Mouse (Mus musculus) lung, postnatal 10 days (tissue): ENCODE results near the gene Trak2.
"Not testable (repeated sequence)": the region's sequence is repeated elsewhere in the genome, so short reads cannot be mapped to it uniquely, and the experiment has no call there.

Experiments
- DNase-seq: peaks from one replicate; pipeline ENCODE4 v3.0.0; 2021

Trak2 gene

GRCm38 (mm10) chr1:58973366-58974221 lies at the start of gene Trak2, which contains the start of gene Stradb:
Trak2 (minus strand) TSS chr1:58973430.
Stradb (plus strand) TSS chr1:58973522.
- peak; percentile 98 for DNase-seq

- DNase-seq: no peak
Observed at GRCm38 (mm10) chr1:59021556-59021955, 48.3 kb upstream of the Trak2 start.

GRCm38 (mm10) chr1:59009250-59009649 lies 36.0 kb upstream of the Trak2 start:
- DNase-seq: peak; percentile 42

- DNase-seq: no peak
Observed at GRCm38 (mm10) chr1:58995313-58995712, 22.1 kb upstream of the Trak2 start.

- DNase-seq: no peak
Observed at GRCm38 (mm10) chr1:58993723-58994122, 20.5 kb upstream of the Trak2 start.

GRCm38 (mm10) chr1:58993144-58993543 lies 19.9 kb upstream of the Trak2 start:
- DNase-seq: no peak

GRCm38 (mm10) chr1:58984586-58984985 lies 11.4 kb upstream of the Trak2 start:
- no peak for DNase-seq

- no peak for DNase-seq
Observed at GRCm38 (mm10) chr1:58982276-58982675, 9.0 kb upstream of the Trak2 start.

GRCm38 (mm10) chr1:58972851-58973365 lies 322 bp downstream of the Trak2 start:
- DNase-seq: no peak

GRCm38 (mm10) chr1:58971097-58971496 lies 2.1 kb downstream of the Trak2 start:
- no peak for DNase-seq

- DNase-seq: no peak
Observed at GRCm38 (mm10) chr1:58970054-58970453, 3.2 kb downstream of the Trak2 start.

- no peak for DNase-seq
Observed at GRCm38 (mm10) chr1:58967534-58967933, 5.7 kb downstream of the Trak2 start.

- no peak for DNase-seq
Observed at GRCm38 (mm10) chr1:58962865-58963264, 10.4 kb downstream of the Trak2 start.

GRCm38 (mm10) chr1:58962418-58962817 lies 10.8 kb downstream of the Trak2 start:
- DNase-seq: no peak

- DNase-seq: no peak
Observed at GRCm38 (mm10) chr1:58961152-58961893, 11.9 kb downstream of the Trak2 start.

- DNase-seq: no peak
Observed at GRCm38 (mm10) chr1:58959682-58960081, 13.5 kb downstream of the Trak2 start.

GRCm38 (mm10) chr1:58958789-58959526 lies 14.3 kb downstream of the Trak2 start:
- DNase-seq: not testable (repeated sequence)

- DNase-seq: no peak
Observed at GRCm38 (mm10) chr1:58957931-58958330, 15.3 kb downstream of the Trak2 start.

- DNase-seq: peak; percentile 53
Observed at GRCm38 (mm10) chr1:58956229-58956628, 17.0 kb downstream of the Trak2 start.

- no peak for DNase-seq
Observed at GRCm38 (mm10) chr1:58955716-58956115, 17.5 kb downstream of the Trak2 start.

- no peak for DNase-seq
Observed at GRCm38 (mm10) chr1:58954578-58955410, 18.4 kb downstream of the Trak2 start.
